Mouse (Mus musculus) retina, postnatal 1 day (tissue): Measurements from ENCODE around the gene Ubqln4.
A peak's percentile ranks its signal among the peaks of the same experiment; 100 is the strongest.
"Not testable (repeated sequence)": the region's sequence is repeated elsewhere in the genome, so short reads cannot be mapped to it uniquely, and the experiment has no call there.

Experiments
- DNase-seq: peaks from one replicate; pipeline ENCODE4 v3.0.0-alpha.2; 2012

The Ubqln4 gene

GRCm38 (mm10) chr3:88568615-88569014, 15.1 kb downstream of the Ubqln4 start:
- no peak for DNase-seq

- DNase-seq = no peak
Observed at GRCm38 (mm10) chr3:88569093-88569492, 15.5 kb downstream of the Ubqln4 start.

- DNase-seq = no peak
Observed at GRCm38 (mm10) chr3:88569694-88570093, 16.1 kb downstream of the Ubqln4 start.

- DNase-seq = no peak
Observed at GRCm38 (mm10) chr3:88570341-88570740, 16.8 kb downstream of the Ubqln4 start.

- no peak for DNase-seq
Observed at GRCm38 (mm10) chr3:88571856-88572255, 18.3 kb downstream of the Ubqln4 start.

GRCm38 (mm10) chr3:88572835-88573234, 19.3 kb downstream of the Ubqln4 start:
- no peak for DNase-seq

- no peak for DNase-seq
Observed at GRCm38 (mm10) chr3:88573810-88574209, 20.3 kb downstream of the Ubqln4 start.

GRCm38 (mm10) chr3:88575540-88575939, 22.0 kb downstream of the Ubqln4 start, which contains the start of gene Ssr2:
Gene Ssr2, plus strand, starts transcription at chr3:88575876.
- DNase-seq = no peak

- DNase-seq = not testable (repeated sequence)
Observed at GRCm38 (mm10) chr3:88577846-88578245, 24.3 kb downstream of the Ubqln4 start.

- no peak for DNase-seq
Observed at GRCm38 (mm10) chr3:88578498-88579424, 25.2 kb downstream of the Ubqln4 start.

- peak; percentile 93 for DNase-seq
Observed at GRCm38 (mm10) chr3:88579454-88580117, 26.0 kb downstream of the Ubqln4 start.

- DNase-seq = no peak
Observed at GRCm38 (mm10) chr3:88585769-88586168, 32.2 kb downstream of the Ubqln4 start.

GRCm38 (mm10) chr3:88586640-88587039, 33.1 kb downstream of the Ubqln4 start:
- no peak for DNase-seq

GRCm38 (mm10) chr3:88590246-88590645, 36.7 kb downstream of the Ubqln4 start:
- DNase-seq = no peak

- no peak for DNase-seq
Observed at GRCm38 (mm10) chr3:88591044-88591443, 37.5 kb downstream of the Ubqln4 start.

GRCm38 (mm10) chr3:88591950-88592731, 38.6 kb downstream of the Ubqln4 start:
- peak; percentile 82 for DNase-seq

- DNase-seq = no peak
Observed at GRCm38 (mm10) chr3:88592942-88593576, 39.5 kb downstream of the Ubqln4 start.

- DNase-seq = no peak
Observed at GRCm38 (mm10) chr3:88593893-88594580, 40.5 kb downstream of the Ubqln4 start.

- DNase-seq = not testable (repeated sequence)
Observed at GRCm38 (mm10) chr3:88596547-88596946, 43.0 kb downstream of the Ubqln4 start.

- DNase-seq = no peak
Observed at GRCm38 (mm10) chr3:88602466-88602865, 48.9 kb downstream of the Ubqln4 start.

- DNase-seq = peak; percentile 81
Observed at GRCm38 (mm10) chr3:88603714-88604161, 50.2 kb downstream of the Ubqln4 start.

- no peak for DNase-seq
Observed at GRCm38 (mm10) chr3:88604863-88605262, 51.3 kb downstream of the Ubqln4 start.
